Mouse (Mus musculus) hindbrain, embryonic 12.5 days (tissue): ENCODE measurements at regions not wholly inside any gene's neighbourhood (a gene's known extent, or its start where the extent isn't known, plus 50 kb on each side); places are given as distances from the start of the nearest gene placed in this dataset.
A peak's percentile ranks its signal among the peaks of the same experiment; 100 is the strongest.

ENCODE experiments used
- ATAC-seq: fragments of 200-750 bp; cut with Nextera tagmentation; 2 replicates; pipeline ENCODE4 v1.8.0; 2017; ENCODE audit warnings: moderate TSS enrichment; ENCODE audit not compliant: low FRiP score
- H3K27ac ChIP-seq: fragments of 300-500 bp; sonication (generic); 2 replicates; pipeline ENCODE4 v1.5.1; 2016; ENCODE audit warnings: mild to moderate bottlenecking
- H3K27me3 ChIP-seq: fragments of 300-500 bp; sonication (generic); 2 replicates; pipeline ENCODE4 v1.6.1; 2016; ENCODE audit warnings: mild to moderate bottlenecking
- H3K36me3 ChIP-seq: fragments of 300-500 bp; sonication (generic); 2 replicates; pipeline ENCODE4 v1.6.1; 2016; ENCODE audit warnings: mild to moderate bottlenecking
- H3K4me1 ChIP-seq: fragments of 300-500 bp; sonication (generic); 2 replicates; pipeline ENCODE4 v1.6.1; 2016
- H3K4me2 ChIP-seq: fragments of 300-500 bp; sonication (generic); replicated peaks from 2 replicates; pipeline ENCODE4 v1.6.1; 2016; ENCODE audit warnings: mild to moderate bottlenecking
- H3K4me3 ChIP-seq: fragments of 300-500 bp; sonication (generic); 2 replicates; pipeline ENCODE4 v1.5.1; 2016; ENCODE audit warnings: mild to moderate bottlenecking
- H3K9ac ChIP-seq: fragments of 300-500 bp; sonication (generic); 2 replicates; pipeline ENCODE4 v1.6.1; 2016; ENCODE audit warnings: mild to moderate bottlenecking, moderate library complexity
- H3K9me3 ChIP-seq: fragments of 300-500 bp; sonication (generic); replicated peaks from 2 replicates; pipeline ENCODE4 v1.6.1; 2016; ENCODE audit warnings: mild to moderate bottlenecking
- WGBS: fragments of 180-500 bp; shearing (Covaris S2); methylation state at CpG from one replicate; pipeline ENCODE4 v1.1.7; 2016; 5-methylcytosine and 5-hydroxymethylcytosine counted together

GRCm38 (mm10) chr1:73188796-73189195, 173.1 kb upstream of the Tnp1 start:
- 58% methylated on average over 2 of the region's 2 CpGs for WGBS
- no peaks in the 10 kb centered on the region for H3K9me3 ChIP-seq

GRCm38 (mm10) chr1:73184477-73184876, 168.8 kb upstream of the Tnp1 start:
- H3K4me3 ChIP-seq, result no peak overlapping the region
- H3K36me3 ChIP-seq, result no peaks in the 10 kb centered on the region
- no peak overlapping the region for H3K4me2 ChIP-seq
- H3K27me3 ChIP-seq, result no peaks in the 10 kb centered on the region
- 83% methylated on average over 6 of the region's 6 CpGs for WGBS
- H3K9me3 ChIP-seq, result no peaks in the 10 kb centered on the region
- no peaks in the 10 kb centered on the region for H3K4me1 ChIP-seq
- no peak overlapping the region for H3K9ac ChIP-seq
- no peak overlapping the region for H3K27ac ChIP-seq
- no peak for ATAC-seq

More at GRCm38 (mm10) chr1:73188796-73189195, 173.1 kb upstream of the Tnp1 start:
- ATAC-seq, result no peak
- H3K9ac ChIP-seq, result no peak overlapping the region
- H3K4me2 ChIP-seq, result no peak overlapping the region
- no peaks in the 10 kb centered on the region for H3K4me1 ChIP-seq
- H3K4me3 ChIP-seq, result no peak overlapping the region
- H3K27me3 ChIP-seq, result no peaks in the 10 kb centered on the region
- H3K27ac ChIP-seq, result no peak overlapping the region
- H3K36me3 ChIP-seq, result no peaks in the 10 kb centered on the region

- no peaks in the 10 kb centered on the region for H3K9me3 ChIP-seq
- WGBS, result 85% methylated on average over 3 of the region's 3 CpGs
- ATAC-seq, result no peak
- no peak overlapping the region for H3K27ac ChIP-seq
- no peak overlapping the region for H3K9ac ChIP-seq
- H3K4me2 ChIP-seq, result no peak overlapping the region
- H3K36me3 ChIP-seq, result no peaks in the 10 kb centered on the region
- H3K27me3 ChIP-seq, result no peaks in the 10 kb centered on the region
- no peak overlapping the region for H3K4me3 ChIP-seq
- H3K4me1 ChIP-seq, result no peaks in the 10 kb centered on the region
These were observed 163.1 kb upstream of the Tnp1 start for GRCm38 (mm10) chr1:73178810-73179209.

- H3K9me3 ChIP-seq, result no peaks in the 10 kb centered on the region
- H3K27me3 ChIP-seq, result no peaks in the 10 kb centered on the region
- H3K36me3 ChIP-seq, result no peaks in the 10 kb centered on the region
- 92% methylated on average over 3 of the region's 3 CpGs for WGBS
- no peak overlapping the region for H3K9ac ChIP-seq
- H3K27ac ChIP-seq, result no peak overlapping the region
- ATAC-seq, result no peak
- H3K4me1 ChIP-seq, result no peaks in the 10 kb centered on the region
- H3K4me2 ChIP-seq, result no peak overlapping the region
- no peak overlapping the region for H3K4me3 ChIP-seq
These were observed 161.4 kb upstream of the Tnp1 start for GRCm38 (mm10) chr1:73177076-73177475.

GRCm38 (mm10) chr1:73170668-73171008, 154.9 kb upstream of the Tnp1 start:
- Histone ChIP-seq H3K27ac (no peak overlapping the region), H3K27me3 (no peaks in the 10 kb centered on the region), H3K36me3 (no peaks in the 10 kb centered on the region), H3K4me1 (peaks cover 18% of the 10 kb centered on the region), H3K4me2 (no peak overlapping the region), H3K9ac (no peak overlapping the region), H3K4me3 (no peak overlapping the region), H3K9me3 (no peaks in the 10 kb centered on the region)
- 0 out of 2 replicates have a peak, but pooled peaks have one; percentile 29 for ATAC-seq
- 56% methylated on average over 3 of the region's 3 CpGs for WGBS

GRCm38 (mm10) chr1:73169929-73170667, 154.4 kb upstream of the Tnp1 start:
- H3K27ac ChIP-seq, result peak overlapping the region; percentile 62
- H3K27me3 ChIP-seq, result no peaks in the 10 kb centered on the region
- H3K9ac ChIP-seq, result no peak overlapping the region
- no peak overlapping the region for H3K4me3 ChIP-seq
- WGBS, result 21% methylated on average over 6 of the region's 6 CpGs
- no peaks in the 10 kb centered on the region for H3K36me3 ChIP-seq
- H3K9me3 ChIP-seq, result no peaks in the 10 kb centered on the region
- H3K4me1 ChIP-seq, result peaks cover 18% of the 10 kb centered on the region
- ATAC-seq, result peak; percentile 74
- H3K4me2 ChIP-seq, result no peak overlapping the region

GRCm38 (mm10) chr1:73169077-73169869, 153.6 kb upstream of the Tnp1 start:
- peak; percentile 76 for ATAC-seq
- no peaks in the 10 kb centered on the region for H3K27me3 ChIP-seq
- peak overlapping the region; percentile 62 for H3K27ac ChIP-seq
- 31% methylated on average over 10 of the region's 10 CpGs for WGBS
- H3K36me3 ChIP-seq, result no peaks in the 10 kb centered on the region
- peaks cover 18% of the 10 kb centered on the region for H3K4me1 ChIP-seq
- H3K4me3 ChIP-seq, result no peak overlapping the region
- H3K9me3 ChIP-seq, result no peaks in the 10 kb centered on the region
- no peak overlapping the region for H3K9ac ChIP-seq
- no peak overlapping the region for H3K4me2 ChIP-seq

GRCm38 (mm10) chr1:73160199-73160598, 144.5 kb upstream of the Tnp1 start:
- no peak for ATAC-seq
- peaks cover 3% of the 10 kb centered on the region; the same call in 1 of the 2 replicates for H3K4me1 ChIP-seq
- H3K9me3 ChIP-seq, result no peaks in the 10 kb centered on the region
- no peak overlapping the region for H3K9ac ChIP-seq
- no peak overlapping the region for H3K4me3 ChIP-seq
- no peak overlapping the region for H3K27ac ChIP-seq
- 94% methylated on average over 3 of the region's 3 CpGs for WGBS
- H3K36me3 ChIP-seq, result no peaks in the 10 kb centered on the region
- 0 out of 2 replicates have a peak, but pooled peaks cover 2% of the 10 kb centered on the region for H3K27me3 ChIP-seq
- H3K4me2 ChIP-seq, result no peak overlapping the region

GRCm38 (mm10) chr1:73159405-73159976, 143.8 kb upstream of the Tnp1 start:
- 79% methylated on average over 7 of the region's 7 CpGs for WGBS
- no peak overlapping the region for H3K27ac ChIP-seq
- 0 out of 2 replicates have a peak, but pooled peaks cover 2% of the 10 kb centered on the region for H3K27me3 ChIP-seq
- peaks cover 3% of the 10 kb centered on the region; the same call in 1 of the 2 replicates for H3K4me1 ChIP-seq
- H3K4me3 ChIP-seq, result no peak overlapping the region
- ATAC-seq, result no peak
- no peak overlapping the region for H3K9ac ChIP-seq
- H3K9me3 ChIP-seq, result no peaks in the 10 kb centered on the region
- no peak overlapping the region for H3K4me2 ChIP-seq
- H3K36me3 ChIP-seq, result no peaks in the 10 kb centered on the region

GRCm38 (mm10) chr1:73153438-73154097, 137.9 kb upstream of the Tnp1 start:
- 51% methylated on average over 9 of the region's 9 CpGs for WGBS
- Histone ChIP-seq H3K4me2 (no peak overlapping the region), H3K4me1 (no peaks in the 10 kb centered on the region), H3K36me3 (no peaks in the 10 kb centered on the region), H3K27ac (no peak overlapping the region), H3K4me3 (no peak overlapping the region), H3K9me3 (no peaks in the 10 kb centered on the region), H3K9ac (no peak overlapping the region), H3K27me3 (0 out of 2 replicates have a peak, but pooled peaks cover 2% of the 10 kb centered on the region)
- ATAC-seq, result no peak

- no peaks in the 10 kb centered on the region for H3K9me3 ChIP-seq
- no peaks in the 10 kb centered on the region for H3K4me1 ChIP-seq
- H3K9ac ChIP-seq, result no peak overlapping the region
- no peaks in the 10 kb centered on the region for H3K27me3 ChIP-seq
- 84% methylated on average over 4 of the region's 4 CpGs for WGBS
- H3K27ac ChIP-seq, result no peak overlapping the region
- no peak overlapping the region for H3K4me3 ChIP-seq
- no peak for ATAC-seq
- no peaks in the 10 kb centered on the region for H3K36me3 ChIP-seq
- H3K4me2 ChIP-seq, result no peak overlapping the region
These were observed 134.2 kb upstream of the Tnp1 start for GRCm38 (mm10) chr1:73149926-73150325.

GRCm38 (mm10) chr1:73142845-73143244, 127.1 kb upstream of the Tnp1 start:
- no peak for ATAC-seq
- Histone ChIP-seq H3K36me3 (no peaks in the 10 kb centered on the region), H3K9ac (no peak overlapping the region), H3K27me3 (no peaks in the 10 kb centered on the region), H3K4me3 (no peak overlapping the region), H3K4me2 (no peak overlapping the region), H3K9me3 (no peaks in the 10 kb centered on the region), H3K4me1 (no peaks in the 10 kb centered on the region), H3K27ac (no peak overlapping the region)
- WGBS, result 88% methylated on average over 8 of the region's 8 CpGs
